Mouse (Mus musculus): ENCODE measurements at regions not wholly inside any gene's neighbourhood (a gene's known extent, or its start where the extent isn't known, plus 50 kb on each side); places are given as distances from the start of the nearest gene placed in this dataset.
A peak's percentile ranks its signal among the peaks of the same experiment; 100 is the strongest.

DNA sequence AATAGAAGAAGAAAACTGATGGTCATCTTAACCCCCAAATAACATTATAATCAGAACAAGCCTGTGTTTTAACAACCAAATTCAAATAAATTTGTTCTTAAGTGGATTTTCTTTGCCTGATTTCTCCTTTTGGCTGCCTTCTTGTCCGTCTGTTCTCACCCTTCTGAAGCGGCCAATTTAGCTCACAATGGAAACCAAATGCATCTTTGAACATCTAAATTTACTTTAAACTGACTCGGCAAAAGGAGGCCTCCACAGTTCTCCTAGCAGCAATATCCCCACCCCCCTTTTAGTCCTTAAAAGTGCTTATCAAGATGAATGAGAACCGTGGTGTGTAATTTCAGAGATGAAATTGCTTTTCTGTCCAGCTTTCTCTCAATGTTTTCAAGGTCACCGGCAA is 389.6 kb upstream of the Adamts16 start:
- DNase-seq = no peak

DNA sequence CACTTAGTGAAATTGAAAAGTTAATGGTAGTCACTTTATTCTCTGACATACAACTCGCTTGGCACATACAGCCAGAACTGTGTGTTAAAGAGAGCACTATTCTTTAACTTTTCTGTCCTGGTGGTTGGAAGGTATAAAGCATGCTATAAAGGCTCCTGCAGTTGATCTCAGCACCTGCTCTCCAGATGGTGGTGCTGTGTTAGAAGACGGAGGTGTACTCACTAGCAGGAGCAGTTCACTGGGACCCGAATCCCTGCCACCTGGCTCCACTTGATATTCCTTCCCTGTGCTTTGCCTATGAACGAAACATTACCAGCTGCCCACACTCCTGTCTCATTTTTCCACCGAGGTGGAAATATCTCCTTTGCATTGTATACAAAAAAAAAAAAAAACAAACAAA is 373.2 kb upstream of the Adamts16 start:
- DNase-seq = no peak

DNA sequence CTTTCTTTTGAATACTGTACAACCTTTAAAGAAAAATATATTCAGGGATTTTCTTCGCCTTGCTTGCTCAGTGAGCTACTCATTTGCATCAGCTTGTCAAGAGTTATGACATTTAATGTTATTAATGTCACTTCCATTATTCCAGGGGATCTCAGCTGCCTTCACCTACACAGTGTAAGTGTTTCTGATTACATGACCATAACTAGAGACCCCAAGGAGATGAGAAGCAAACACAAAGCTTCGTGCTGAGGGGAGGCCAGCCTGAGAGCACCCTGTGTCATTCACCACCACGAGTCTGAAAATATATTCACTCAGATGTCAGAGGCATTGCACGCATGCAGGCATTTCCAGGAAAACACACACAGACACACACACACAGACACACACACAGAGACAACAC is 369.8 kb upstream of the Adamts16 start:
- no peak for DNase-seq

DNA sequence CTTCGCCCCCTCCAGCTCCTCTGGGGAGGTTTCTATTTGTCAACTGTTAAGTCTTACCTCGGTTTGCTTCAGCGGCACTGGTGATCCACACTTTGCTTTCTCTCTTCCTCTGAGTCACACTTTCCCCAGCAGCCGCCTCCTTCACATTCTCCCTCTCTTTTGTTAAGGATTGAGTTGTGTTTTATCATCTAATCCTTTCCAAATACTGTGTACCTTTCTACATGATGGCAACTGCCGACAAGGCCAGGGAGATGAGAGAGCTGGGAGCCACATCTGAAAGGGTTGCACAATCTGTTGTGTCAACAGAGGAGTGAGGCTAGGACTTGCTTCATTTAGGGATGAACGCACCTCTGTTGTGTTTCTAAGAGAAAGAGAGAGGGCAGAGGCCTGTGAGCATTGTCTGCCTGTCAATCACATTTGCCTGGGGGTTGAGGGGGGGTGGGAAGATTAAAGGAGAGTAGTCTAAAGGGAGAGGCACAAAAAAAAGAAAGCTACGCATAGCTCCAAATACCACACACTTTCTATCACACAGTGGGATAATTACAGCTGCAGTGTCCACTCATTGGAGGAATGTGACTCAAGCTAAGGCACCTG is 369.1 kb upstream of the Adamts16 start:
- no peak for DNase-seq

DNA sequence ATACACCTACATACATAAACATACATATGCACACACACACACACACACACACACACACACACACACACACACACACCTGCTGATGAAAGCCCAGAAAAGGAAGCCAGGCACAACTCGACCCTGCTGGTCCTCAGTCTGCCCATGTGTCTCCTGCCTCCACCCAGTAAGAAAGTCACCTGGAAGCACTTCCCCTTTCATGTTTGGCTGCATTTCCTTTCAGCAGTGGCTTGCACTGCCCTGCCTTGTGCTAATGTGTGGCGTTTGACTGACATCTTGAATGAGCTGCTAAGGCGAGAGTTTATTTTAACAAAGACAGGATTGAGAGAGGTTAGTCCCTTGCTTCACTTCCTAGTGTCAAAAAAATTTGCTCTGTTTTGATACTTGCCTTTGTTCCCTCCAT is 364.1 kb upstream of the Adamts16 start:
- no peak for DNase-seq

DNA sequence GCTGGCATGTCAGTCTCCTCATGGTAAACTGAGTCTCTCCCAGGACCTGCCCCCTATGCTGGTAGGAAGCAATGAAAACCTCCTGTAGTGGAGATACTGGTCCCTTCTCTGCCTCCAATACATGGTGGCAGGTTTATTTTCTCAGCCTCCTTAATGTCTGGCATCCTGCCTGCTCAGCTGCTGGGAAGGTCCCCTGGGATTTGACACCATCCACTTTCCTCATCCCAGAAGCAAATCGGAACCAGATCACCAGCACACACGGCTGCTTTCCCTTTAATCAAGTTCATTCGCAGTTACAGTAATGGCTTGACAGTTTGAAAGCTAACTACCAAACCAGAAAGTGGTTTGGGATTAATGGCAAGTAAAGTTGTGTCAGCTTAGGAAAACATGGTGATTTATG is 359.0 kb upstream of the Adamts16 start:
- no peak for DNase-seq

DNA sequence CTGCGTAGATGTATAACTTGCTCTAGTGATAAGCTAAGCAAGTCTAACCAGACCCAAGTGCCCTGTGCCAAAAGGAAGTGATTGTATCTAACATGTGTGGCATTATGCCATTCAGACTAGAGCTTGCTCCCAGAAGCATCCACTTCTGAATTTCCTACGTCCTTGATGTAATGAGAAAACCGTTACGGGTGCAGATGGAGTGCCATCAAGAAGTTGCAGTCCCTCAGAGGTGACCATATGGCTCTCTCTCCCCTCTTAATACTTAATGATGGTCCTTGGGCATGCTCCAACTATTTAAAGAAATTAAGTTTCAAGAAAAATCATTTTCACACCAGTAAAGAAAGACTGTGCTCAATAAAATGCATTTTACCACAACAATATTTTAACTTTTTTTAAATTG is 354.1 kb upstream of the Adamts16 start:
- DNase-seq = no peak

DNA sequence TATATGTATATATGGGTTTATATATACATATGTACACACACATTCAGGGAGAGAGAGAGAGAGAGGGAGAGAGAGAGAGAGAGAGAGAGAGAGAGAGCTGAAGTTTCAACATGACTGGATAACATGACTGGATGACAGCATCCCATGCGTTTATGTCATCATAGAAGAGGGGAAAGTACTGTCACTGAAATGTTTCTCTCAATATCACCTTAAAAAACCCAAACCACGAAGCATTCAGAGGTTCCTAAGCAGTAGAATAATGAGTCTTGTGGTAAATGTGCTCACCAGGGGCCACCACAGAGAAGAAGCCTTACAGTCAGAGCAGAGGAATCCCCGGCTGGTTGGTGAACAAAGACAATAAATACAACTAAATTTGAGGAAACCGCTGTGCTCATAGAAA is 342.9 kb upstream of the Adamts16 start:
- DNase-seq = no peak

DNA sequence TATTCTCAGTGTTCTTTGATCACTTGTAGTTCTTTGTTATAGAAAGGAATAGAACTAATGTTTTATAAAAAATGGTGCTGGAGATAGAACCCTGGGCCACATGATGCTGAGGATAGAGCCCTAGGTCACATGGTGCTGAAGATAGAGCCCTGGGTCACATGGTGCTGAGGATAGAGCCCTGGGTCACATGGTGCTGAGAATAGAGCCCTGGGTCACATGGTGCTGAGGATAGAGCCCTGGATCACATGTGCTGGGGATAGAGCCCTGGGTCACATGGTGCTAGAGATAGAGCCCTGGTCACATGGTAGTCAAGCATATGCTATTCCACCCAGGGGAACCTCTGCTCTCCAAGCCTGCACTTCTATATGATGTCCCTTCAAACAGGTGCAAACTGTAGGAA is 337.5 kb upstream of the Adamts16 start:
- no peak for DNase-seq

DNA sequence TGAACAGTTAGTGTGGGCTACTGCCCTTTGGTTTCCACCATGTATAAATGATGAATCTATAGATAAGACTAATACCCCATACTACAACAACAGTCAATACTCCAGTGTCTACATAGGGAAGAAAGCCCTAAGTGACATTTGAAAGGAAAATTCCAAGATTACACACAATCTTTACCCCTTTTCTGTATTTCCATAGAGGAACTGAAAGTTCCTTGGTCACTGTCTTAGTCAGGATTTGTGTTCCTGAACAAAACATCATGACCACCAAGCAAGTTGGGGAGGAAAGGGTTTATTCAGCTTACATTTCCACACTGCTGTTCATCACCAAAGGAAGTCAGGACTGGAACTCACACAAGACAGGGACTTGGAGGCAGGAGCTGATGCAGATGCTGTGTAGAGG is 332.7 kb upstream of the Adamts16 start:
- no peak for DNase-seq

DNA sequence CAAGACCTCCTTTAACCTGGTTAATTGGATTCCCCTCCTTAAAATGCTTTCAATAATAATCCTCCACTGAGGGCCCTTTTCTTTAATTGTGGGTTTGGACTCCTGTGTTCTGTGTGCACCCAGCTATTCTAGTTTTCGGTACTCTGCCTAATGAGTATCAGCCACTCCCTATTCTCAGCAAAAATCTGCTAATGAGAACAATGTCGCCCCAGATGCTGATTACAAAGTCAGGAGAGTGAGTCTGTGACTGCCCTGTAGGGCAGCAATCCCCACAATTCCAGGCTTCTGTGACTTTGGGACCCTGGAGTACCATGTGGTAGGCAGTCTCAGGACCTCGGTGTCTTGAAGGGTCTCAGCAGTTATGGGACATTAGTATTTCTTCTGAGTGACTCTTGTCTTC is 324.6 kb upstream of the Adamts16 start:
- no peak for DNase-seq

DNA sequence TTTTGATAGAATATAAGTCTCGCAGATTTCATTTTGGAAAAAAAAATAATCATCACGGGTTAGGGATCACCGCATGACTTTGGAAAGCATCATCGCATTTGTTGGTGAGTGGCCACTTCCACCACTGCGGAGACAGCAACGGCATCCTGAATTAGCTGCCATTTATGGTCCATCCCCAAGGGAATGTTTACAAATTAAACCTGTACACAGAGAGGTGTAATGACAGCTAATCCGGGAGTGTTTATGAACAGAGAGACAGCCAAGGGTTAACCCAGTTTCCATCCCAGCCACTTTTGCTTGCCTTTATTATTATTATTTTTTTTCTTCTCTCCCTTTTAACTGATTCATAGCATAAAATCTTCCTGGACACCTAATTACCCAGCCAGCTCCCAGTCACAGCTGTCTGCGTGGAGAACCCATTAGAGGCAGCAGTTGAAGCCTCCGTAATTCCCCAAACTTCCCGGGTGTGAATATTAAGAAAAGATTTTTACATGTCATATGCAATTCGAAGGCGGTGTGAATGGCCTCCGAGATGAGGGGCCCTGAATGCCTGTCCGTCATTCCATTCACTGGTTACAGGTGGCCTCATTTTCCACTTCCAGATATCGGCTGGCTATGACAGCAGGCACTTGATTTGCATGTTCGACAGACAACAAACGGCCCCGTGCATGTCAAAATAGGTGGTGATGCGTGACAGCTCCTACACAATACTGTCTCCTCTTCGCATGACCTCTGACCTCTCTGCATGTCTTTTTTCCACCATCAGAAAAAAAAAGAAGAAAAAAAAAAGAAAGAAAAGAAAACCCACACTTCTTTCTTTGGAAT is 323.7 kb upstream of the Adamts16 start:
- DNase-seq = no peak

DNA sequence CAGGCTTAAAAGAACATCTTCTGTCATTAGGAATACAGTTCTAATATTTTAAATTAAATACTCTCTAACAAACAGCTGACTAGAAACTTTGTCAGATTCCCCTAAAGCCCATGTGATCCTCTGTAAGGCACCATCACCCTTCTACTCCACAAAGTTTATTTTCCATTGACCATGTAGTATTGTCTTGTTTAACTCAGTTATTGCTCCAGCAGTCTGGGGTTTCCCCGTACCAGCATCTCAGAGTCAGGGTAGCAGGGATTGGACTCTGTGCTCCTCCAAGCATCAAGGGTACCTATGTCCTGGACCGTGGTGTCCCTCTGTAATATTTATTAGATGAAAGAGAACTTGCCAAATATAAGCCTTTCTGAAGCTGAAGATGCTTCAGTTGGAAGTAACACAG is 322.4 kb upstream of the Adamts16 start:
- DNase-seq = no peak

DNA sequence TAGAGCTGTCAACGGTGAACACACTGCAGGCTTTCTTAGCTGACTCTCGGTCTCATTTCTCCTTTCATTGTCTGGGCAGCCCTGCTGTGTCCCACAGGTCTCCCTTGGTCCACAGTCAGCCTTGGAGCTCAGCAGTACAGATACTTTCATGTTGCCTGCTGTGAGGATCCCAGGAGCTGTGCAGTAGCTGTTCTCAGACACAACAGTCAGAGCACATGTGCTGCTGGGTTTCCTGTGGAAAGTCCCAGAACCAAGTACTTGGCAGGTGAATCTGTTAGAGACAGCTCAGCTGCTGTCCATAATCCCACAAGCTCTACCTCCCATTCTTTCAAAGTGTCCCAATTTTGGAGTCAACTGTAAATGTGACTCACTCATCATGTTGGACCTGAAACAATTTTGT is 321.3 kb upstream of the Adamts16 start:
- no peak for DNase-seq

DNA sequence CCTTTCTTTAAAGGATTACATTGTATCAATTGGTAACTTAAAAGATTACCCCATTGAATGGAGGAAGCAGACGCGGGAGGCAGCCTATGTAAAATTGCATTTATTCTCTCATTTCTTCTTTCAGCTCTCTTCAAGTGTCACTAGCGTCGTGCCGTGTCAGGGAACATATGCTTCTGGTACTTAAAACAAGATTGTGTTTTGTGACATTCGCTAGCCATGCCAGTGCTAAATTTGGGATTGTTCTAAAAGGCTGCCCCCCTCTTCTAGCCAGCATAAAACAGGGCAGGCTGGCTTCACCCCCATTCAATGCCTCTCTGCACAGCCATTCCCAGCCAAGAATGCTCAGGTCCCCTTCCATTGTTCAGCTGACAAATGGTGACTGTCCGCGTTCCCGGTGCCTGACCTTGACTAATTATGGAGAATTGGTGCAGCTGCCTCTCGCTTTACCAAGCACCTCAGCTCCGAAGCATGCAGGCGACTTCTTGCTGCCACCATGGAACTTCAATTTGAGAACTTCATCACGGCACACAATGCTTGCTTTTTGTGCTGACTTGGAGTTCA is 316.8 kb upstream of the Adamts16 start:
- DNase-seq = no peak

DNA sequence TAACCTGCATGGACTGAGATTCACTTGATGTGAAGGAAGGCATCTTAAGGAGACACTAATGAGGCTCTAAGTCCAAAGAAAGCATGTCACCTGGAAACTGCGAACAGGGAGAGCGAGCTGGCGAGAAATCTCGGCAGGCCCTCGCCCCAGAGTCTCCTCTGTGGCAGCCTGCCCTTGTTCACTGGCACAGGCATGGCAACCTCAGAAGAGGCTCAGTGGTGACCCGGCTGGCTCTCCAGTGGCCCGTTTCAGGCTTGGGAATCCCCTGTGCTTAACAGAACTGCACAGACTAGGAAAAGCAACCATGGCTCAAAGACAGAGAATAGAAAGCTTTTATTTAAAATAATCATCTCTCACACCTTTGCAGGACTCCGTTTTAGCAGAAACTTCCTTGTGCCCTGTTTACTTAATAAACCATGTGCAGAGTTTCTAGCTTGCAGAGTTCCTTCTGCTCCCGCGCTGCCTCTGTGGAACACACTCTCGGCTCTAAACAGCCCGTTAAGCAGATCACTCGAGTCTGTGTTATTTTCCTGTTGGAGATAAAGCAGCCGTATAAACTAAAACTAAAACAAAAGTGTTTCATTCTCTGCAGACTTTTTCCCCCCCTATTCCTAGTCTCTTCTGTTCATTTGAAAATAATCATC is 316.2 kb upstream of the Adamts16 start:
- no peak for DNase-seq

DNA sequence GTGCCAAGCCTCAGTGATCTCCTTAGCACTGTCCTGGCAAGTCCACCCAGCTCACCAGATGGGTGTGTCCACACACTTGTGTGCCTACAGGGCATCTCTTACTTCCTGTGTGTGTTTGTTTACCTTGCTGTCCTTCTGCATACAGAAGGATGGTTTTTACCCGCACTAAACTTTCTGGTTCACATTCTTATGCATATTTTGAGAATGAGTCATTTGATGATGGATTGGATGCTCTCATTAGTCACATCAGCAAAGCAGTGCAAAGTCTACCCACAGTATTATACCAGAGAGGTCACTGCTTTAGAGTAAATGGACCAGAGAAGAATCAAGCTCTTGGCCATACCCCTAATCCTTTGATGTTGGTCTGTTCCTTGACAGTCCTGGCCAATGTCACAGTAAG is 308.5 kb upstream of the Adamts16 start:
- no peak for DNase-seq

DNA sequence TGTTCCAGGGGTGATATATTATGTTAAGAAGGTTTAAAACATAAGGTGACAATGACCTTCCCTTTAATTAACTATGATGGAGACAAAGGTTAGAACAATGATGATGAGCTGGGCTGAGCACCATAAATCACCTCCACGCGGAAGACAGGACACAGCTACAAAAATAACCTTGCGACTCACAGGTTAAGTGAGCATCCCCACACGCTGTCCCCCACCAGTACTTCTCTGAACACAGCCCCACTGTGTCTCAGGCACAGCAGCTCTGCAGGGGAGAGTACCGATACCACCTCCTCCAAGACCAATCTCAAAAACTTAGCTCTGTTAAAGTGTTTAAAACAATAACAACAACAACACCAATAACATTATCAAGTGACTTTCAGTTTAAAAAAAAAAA is 307.7 kb upstream of the Adamts16 start:
- peak; percentile 6 for DNase-seq

DNA sequence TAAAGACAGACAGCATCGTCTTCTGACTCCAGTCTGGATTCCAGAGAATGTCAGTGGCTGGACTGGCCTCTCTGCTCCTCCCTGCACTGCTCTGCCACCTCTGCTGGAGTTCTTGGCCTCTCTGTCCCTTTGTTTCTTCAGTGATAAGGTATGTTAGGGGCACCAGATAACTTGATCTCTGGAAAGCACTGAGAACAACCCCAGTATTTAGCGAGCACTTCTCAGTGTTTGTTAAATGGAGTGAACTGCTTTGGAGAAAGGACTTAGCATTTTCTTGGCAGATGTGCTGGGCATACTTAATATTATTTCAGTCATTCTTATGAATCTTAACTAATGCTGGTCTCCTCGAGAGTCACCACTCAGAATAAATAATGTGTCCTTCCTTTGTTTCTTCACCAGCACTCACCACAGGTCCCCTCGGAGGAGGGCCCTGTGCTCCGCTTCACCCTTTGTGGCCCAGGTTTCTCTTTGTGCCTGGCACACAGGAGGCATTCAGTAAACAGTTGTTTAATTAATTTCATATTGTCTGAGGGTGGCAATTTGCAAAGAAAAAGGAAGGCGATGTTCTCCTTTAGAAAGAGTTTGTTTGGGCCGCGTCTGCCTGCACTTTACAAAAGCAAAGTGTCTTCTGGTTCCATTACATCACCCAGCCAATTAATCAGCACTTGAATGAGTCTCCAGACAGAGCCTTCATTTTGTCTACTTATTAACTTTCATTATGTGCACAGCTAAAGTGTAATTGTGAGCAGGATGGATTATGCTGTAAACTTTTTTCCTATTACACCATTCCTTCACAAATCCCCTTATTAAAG is 307.1 kb upstream of the Adamts16 start:
- DNase-seq = peak; percentile 49

DNA sequence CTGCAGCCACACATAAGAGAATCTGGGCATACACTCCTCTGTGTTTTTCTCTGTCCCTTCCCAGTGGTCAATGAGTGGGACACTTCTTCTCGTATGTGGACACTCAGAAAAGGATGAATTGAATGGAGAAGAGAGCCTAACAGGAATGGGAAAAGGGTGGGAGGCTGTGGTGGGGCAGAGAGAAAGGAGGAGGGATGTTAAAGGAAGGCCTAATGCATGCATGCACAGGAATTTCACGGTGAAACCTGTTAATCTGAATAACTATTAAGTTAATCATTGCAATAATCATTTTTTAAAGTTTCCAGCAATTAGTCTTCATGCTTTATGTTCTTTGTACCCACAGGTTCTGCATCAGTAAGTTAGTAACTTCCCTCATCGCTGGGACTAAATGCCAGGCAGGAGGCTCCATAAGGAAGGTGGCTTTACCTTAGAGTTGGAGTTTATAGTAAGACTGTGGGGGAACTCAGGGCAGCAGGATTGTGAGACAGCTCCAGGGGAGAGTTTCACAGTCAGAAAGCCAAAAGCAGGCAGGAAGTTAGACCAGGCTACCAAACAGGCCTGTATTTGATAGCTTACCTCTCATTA is 305.3 kb upstream of the Adamts16 start:
- DNase-seq = peak; percentile 27

DNA sequence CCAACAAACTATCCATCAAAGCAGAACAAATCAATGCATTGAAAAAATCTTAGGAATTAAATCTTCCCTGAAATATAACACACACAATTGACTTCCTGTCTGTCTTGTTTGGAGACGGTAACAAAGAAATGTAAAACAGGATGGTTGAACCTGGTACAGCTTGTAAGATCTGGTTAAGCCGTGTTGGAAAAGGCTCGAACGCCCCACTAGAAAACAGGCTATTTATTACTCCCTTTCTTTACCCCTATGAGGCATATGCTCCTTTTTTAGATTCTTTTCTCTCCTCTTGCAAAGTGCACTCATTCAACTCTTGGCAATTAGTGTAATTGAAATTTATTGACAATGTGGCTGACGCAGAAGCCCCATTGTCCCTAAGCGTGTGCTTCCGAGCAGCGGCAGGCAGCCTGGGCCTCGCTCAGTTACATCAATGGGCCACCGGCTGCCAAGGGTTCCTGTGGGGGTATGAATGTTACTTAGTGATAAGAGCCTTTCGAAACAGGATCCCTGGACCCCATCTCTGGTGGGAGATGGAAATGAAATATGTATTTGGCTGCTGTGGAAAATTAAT is 297.2 kb upstream of the Adamts16 start:
- DNase-seq = no peak

DNA sequence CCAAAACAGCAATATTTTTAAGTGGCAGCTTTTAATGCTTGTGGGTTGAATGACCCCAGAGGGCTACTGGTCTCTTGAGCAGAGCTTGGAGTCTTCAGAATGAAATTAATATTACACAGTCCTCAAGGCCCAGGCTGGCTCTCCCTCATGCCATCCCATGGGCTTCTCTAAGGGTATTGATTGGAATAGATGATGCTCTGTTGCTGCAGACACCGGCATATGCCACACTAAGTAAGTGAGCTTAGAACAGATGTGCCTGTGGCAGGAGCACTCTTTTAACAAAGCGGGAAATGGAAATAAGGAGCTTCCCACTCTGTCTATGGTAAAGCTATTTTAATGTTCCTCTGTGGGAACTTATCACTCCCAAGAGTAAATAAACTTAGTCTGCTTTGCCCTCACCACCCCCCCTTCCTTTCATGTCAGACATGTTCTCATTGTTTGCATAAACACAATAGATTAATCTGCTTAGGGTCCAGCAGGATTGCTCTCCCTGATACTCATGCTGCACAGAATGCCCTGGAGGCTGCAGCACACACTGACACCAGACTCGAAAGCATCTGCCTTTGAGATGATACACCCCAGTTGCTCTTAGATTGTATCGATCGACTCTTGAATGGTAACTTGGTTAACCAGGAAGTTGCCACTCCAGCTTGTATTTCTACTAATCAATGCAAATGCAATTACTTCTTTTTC is 294.5 kb upstream of the Adamts16 start:
- DNase-seq = no peak

Data from kidney, adult 9 months (tissue).